Mouse (Mus musculus) olfactory bulb, adult 2 months (tissue): Measurements from ENCODE around the gene Klhl9. TPM values are rescaled to one million over a fixed set of nuclear protein-coding genes. Genes with fewer than 3 reads are reported as not detected.

Experiments
- H3K27ac ChIP-seq: fragments of 200-500 bp; 2 replicates; pipeline ENCODE4 v1.5.1; 2012; ENCODE audit warnings: low read depth, low read length; ENCODE audit not compliant: insufficient read depth
- H3K4me1 ChIP-seq: fragments of 200-500 bp; 2 replicates; pipeline ENCODE4 v1.6.1; 2012; ENCODE audit warnings: low read length; ENCODE audit not compliant: control insufficient read depth, insufficient read depth
- H3K4me3 ChIP-seq: fragments of 200-500 bp; 2 replicates; pipeline ENCODE4 v1.5.1; 2012; ENCODE audit warnings: mild to moderate bottlenecking, low read depth, low read length, moderate library complexity; ENCODE audit not compliant: insufficient read depth
- CTCF ChIP-seq: fragments of 200-500 bp; IDR thresholded peaks from 2 replicates; pipeline ENCODE4 v1.5.1; 2012; ENCODE audit warnings: low read depth, mild to moderate bottlenecking, low read length, moderate library complexity; ENCODE audit not compliant: insufficient read depth
- POLR2A ChIP-seq: fragments of 200-500 bp; IDR thresholded peaks from 2 replicates; pipeline ENCODE4 v1.6.1; 2012; ENCODE audit warnings: mild to moderate bottlenecking, low read depth, low read length, moderate library complexity; ENCODE audit not compliant: insufficient read depth
- WGBS: fragments of 180-500 bp; shearing (Covaris S2); methylation state at CpG from one replicate; pipeline ENCODE4 v1.1.7; 2018; 5-methylcytosine and 5-hydroxymethylcytosine counted together
- polyA plus RNA-seq: library from polyadenylated mRNA; stranded (reverse); fragments of >200 nt; gene quantifications from 2 replicates; pipeline ENCODE4 v1.2.4, GENCODE M21; 2012; ENCODE audit warnings: low replicate concordance; ENCODE audit not compliant: missing spikeins, insufficient read depth, insufficient read length

Klhl9 gene
- polyA plus RNA-seq, 1 experiment: not detected

DNA sequence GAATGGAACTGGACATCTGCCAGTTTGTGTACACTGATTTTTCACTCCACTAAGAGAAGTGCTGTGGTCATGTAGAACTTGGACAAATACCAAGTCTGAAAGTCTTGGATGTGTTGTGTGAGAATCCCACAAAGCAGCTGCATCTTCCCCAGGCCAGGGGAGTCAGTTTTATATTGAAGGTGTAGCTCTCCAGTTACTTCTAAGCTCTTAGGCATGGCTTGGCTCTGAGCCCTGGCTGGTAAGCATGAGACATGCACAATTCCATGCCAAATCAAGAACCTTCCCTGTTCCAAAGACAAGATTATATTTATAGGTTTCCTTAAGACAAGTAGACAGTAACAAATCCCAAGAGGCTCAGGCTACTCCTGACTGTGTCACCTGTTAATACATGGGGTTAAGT is 7.2 kb downstream of the Klhl9 start:
- Histone ChIP-seq H3K27ac (no peak overlapping the region), H3K4me1 (peaks cover 2% of the 10 kb centered on the region; the same call in 1 of the 2 replicates), H3K4me3 (no peak overlapping the region)
- TF ChIP-seq POLR2A (no peak), CTCF (no peak)

DNA sequence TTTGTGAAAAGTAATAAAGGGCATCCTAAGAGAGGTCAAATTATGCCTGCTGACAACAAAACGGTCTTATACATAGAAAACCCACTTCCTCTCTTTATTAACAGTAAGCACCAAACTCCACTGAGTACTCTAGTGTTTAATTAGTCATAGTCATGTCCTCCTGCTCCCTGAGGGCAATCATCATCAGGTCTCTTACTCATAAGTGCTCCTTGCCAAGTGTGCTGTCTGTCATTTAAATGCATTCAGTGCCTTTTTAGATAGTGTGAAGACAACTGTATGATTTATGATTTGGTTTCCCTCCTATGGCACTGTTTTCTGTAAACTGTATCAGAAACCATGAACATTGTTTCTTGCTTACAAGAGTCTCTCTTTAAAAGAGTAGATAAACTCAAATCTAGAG is 8.0 kb downstream of the Klhl9 start:
- WGBS: 65% methylated on average over 1 of the region's 1 CpGs
- TF ChIP-seq POLR2A: no peak
- TF ChIP-seq CTCF: no peak

GRCm38 (mm10) chr4:88707128-88707826 is 15.0 kb downstream of the Klhl9 start:
- no peak for TF ChIP-seq CTCF
- TF ChIP-seq POLR2A: no peak
- WGBS: 94% methylated on average over 1 of the region's 1 CpGs
- Histone ChIP-seq H3K4me1 (no peaks in the 10 kb centered on the region), H3K27ac (no peak overlapping the region), H3K4me3 (no peak overlapping the region)

More for the DNA sequence above, 8.0 kb downstream of the Klhl9 start:
- Histone ChIP-seq H3K27ac (no peak overlapping the region), H3K4me1 (peaks cover 2% of the 10 kb centered on the region; the same call in 1 of the 2 replicates), H3K4me3 (no peak overlapping the region)

DNA sequence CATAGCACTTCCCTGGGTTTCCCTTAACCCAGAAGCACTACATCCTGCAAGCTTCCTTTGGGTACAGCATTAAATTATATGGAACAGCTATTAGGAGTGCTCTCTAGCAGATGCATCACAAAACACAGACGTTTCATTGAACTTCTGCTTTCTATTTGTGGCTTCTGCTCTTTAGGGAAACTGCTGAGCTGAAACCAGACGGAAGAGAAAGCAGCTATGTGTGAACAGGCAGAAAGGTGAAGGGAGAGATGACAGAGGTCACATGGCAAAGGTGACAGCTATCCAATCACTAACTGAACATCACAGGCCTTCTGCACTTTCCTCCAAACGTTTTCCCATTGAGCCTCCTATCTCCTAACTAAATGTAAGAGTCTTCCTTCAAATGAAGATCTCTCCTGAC is 16.3 kb downstream of the Klhl9 start:
- TF ChIP-seq CTCF (no peak), POLR2A (no peak)
- no peaks in the 10 kb centered on the region for H3K4me1 ChIP-seq
- WGBS: 27% methylated on average over 3 of the region's 3 CpGs
- H3K4me3 ChIP-seq: no peak overlapping the region
- no peak overlapping the region for H3K27ac ChIP-seq

GRCm38 (mm10) chr4:88699301-88699700 is 23.0 kb downstream of the Klhl9 start:
- Histone ChIP-seq H3K4me3 (no peak overlapping the region), H3K4me1 (no peaks in the 10 kb centered on the region), H3K27ac (no peak overlapping the region)
- 87% methylated on average over 1 of the region's 1 CpGs for WGBS
- no peak for TF ChIP-seq POLR2A
- TF ChIP-seq CTCF: no peak

DNA sequence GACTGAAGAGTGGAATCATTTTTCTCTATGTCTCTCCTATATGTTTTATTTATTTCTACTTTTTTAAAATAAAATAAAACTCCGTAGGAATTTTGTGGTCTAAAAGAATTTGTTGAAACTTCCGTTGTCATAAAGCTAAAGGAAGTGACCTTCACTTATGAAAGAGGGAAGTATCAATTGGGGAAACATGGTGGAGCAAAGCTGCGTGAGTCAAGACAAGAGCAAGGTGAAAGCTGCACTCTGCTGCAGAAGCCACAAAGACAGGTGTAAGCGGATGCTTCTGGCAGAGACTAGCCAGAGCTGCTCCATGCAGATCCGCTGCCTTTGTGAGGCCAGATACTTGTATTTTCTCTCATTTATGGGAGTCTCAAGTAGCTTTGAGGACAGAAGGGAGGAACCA is 23.5 kb downstream of the Klhl9 start:
- H3K4me1 ChIP-seq: no peaks in the 10 kb centered on the region
- no peak for TF ChIP-seq POLR2A
- no peak for TF ChIP-seq CTCF
- WGBS: 90% methylated on average over 5 of the region's 5 CpGs

DNA sequence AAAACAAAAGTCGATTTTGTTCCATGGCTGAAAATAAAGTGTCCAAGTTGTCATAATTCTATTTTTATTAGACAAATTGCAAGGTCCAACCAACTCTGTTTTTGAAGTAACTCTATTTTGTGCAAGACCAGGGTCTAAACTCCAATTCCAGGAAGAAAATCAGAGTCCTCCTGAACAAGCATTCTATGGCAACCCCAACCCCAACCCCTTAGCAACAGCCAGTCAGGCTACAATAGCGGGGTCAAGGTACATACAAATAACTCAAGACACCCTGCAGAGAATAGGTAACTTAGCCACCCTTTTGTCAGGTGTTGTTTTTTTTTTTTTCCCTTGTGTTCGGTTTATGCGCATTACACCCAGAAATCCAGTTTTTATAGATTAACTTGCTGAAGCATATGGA is 24.5 kb downstream of the Klhl9 start:
- TF ChIP-seq CTCF: no peak
- WGBS: 87% methylated on average over 4 of the region's 4 CpGs
- Histone ChIP-seq H3K4me3 (no peak overlapping the region), H3K27ac (no peak overlapping the region), H3K4me1 (no peaks in the 10 kb centered on the region)

More for the DNA sequence above, 23.5 kb downstream of the Klhl9 start:
- H3K27ac ChIP-seq: no peak overlapping the region
- no peak overlapping the region for H3K4me3 ChIP-seq

- TF ChIP-seq CTCF (no peak), POLR2A (no peak)
- H3K4me1 ChIP-seq: no peaks in the 10 kb centered on the region
- WGBS: 68% methylated on average over 6 of the region's 6 CpGs
Observed at GRCm38 (mm10) chr4:88697108-88697507, 25.2 kb downstream of the Klhl9 start.

GRCm38 (mm10) chr4:88696237-88696884 is 25.9 kb downstream of the Klhl9 start:
- H3K4me1 ChIP-seq: no peaks in the 10 kb centered on the region
- no peak overlapping the region for H3K27ac ChIP-seq
- no peak for TF ChIP-seq POLR2A
- TF ChIP-seq CTCF: peak; percentile 92
- WGBS: 30% methylated on average over 3 of the region's 3 CpGs
- H3K4me3 ChIP-seq: no peak overlapping the region

More at GRCm38 (mm10) chr4:88697108-88697507, 25.2 kb downstream of the Klhl9 start:
- H3K4me3 ChIP-seq: no peak overlapping the region
- H3K27ac ChIP-seq: no peak overlapping the region
